Mouse (Mus musculus): ENCODE data around the gene Neo1.
"Not testable (repeated sequence)": the region's sequence is repeated elsewhere in the genome, so short reads cannot be mapped to it uniquely, and the experiment has no call there.

Neo1 gene

GRCm38 (mm10) chr9:58989255-58989928 lies 46.8 kb downstream of the Neo1 start:
- DNase-seq: no peak

- no peak for DNase-seq
Measured at GRCm38 (mm10) chr9:58979034-58979433, 57.2 kb downstream of the Neo1 start.

GRCm38 (mm10) chr9:58971154-58971553 lies 65.1 kb downstream of the Neo1 start:
- DNase-seq: not testable (repeated sequence)

GRCm38 (mm10) chr9:58967371-58967770 lies 68.9 kb downstream of the Neo1 start:
- DNase-seq: no peak

- DNase-seq: no peak
Measured at GRCm38 (mm10) chr9:58955507-58955906, 80.7 kb downstream of the Neo1 start.

- not testable (repeated sequence) for DNase-seq
Measured at GRCm38 (mm10) chr9:58945910-58946309, 90.3 kb downstream of the Neo1 start.

- DNase-seq: no peak
Measured at GRCm38 (mm10) chr9:58934776-58935175, 101.5 kb downstream of the Neo1 start.

GRCm38 (mm10) chr9:58928103-58928502 lies 108.1 kb downstream of the Neo1 start:
- no peak for DNase-seq

- DNase-seq: no peak
Measured at GRCm38 (mm10) chr9:58902869-58903585, 133.2 kb downstream of the Neo1 start.

GRCm38 (mm10) chr9:58899602-58900001 lies 136.6 kb downstream of the Neo1 start:
- DNase-seq: no peak

- no peak for DNase-seq
Measured at GRCm38 (mm10) chr9:58891840-58892640, 144.2 kb downstream of the Neo1 start.

- DNase-seq: no peak
Measured at GRCm38 (mm10) chr9:58890893-58891292, 145.3 kb downstream of the Neo1 start.

GRCm38 (mm10) chr9:58889782-58890448 lies 146.3 kb downstream of the Neo1 start:
- DNase-seq: no peak

GRCm38 (mm10) chr9:58882686-58883085 lies 153.6 kb downstream of the Neo1 start:
- peak; percentile 36 for DNase-seq

GRCm38 (mm10) chr9:58879836-58880235 lies 156.4 kb downstream of the Neo1 start:
- no peak for DNase-seq

- DNase-seq: no peak
Measured at GRCm38 (mm10) chr9:58876946-58877625, 159.2 kb downstream of the Neo1 start.

- no peak for DNase-seq
Measured at GRCm38 (mm10) chr9:58875439-58875838, 160.8 kb downstream of the Neo1 start.

- no peak for DNase-seq
Measured at GRCm38 (mm10) chr9:58874354-58874753, 161.9 kb downstream of the Neo1 start.

GRCm38 (mm10) chr9:58873541-58874324 lies 162.5 kb downstream of the Neo1 start:
- DNase-seq: peak; percentile 31

- DNase-seq: no peak
Measured at GRCm38 (mm10) chr9:58871141-58871540, 165.1 kb downstream of the Neo1 start.

GRCm38 (mm10) chr9:58863826-58864225 lies 172.4 kb downstream of the Neo1 start:
- DNase-seq: no peak

All from kidney, adult 11 months (tissue).